Mouse (Mus musculus) E14TG2a.4 (cell line): ENCODE measurements around the gene Vmo1.

ENCODE experiments used
- CTCF ChIP-seq: conservative IDR thresholded peaks from 2 replicates; pipeline ENCODE4 v1.5.1; 2014; ENCODE audit warnings: low read length
- NANOG ChIP-seq: IDR thresholded peaks from 2 replicates; pipeline ENCODE4 v1.6.1; 2014; ENCODE audit warnings: borderline replicate concordance, low read length, mixed read lengths
- POU5F1 ChIP-seq: IDR thresholded peaks from 2 replicates; pipeline ENCODE4 v1.6.1; 2014; ENCODE audit warnings: low read length, borderline replicate concordance

DNA sequence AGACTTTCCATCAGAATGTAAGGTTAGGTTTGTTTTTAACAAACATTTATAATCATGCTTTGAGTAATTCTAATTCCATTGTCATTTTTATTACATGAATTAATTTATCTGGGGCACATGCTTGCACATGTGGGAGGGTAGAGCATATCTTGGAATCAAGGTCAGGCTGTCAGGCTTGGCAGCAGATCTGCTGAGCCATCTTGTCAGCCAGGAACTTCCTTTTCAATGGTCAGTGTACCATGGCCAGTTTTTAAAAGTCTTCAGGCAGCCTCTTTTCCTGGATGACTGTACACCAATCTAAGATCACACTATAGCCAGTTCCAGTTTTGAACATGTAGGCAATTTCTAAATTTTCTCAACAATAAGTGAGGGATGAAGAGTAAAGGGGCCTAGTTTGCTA is 41.7 kb downstream of the Vmo1 start:
- no peak for TF ChIP-seq CTCF
- no peak for TF ChIP-seq NANOG
- no peak for TF ChIP-seq POU5F1
